Mouse (Mus musculus): ENCODE data around the gene Vtcn1. TPM values are rescaled to one million over a fixed set of nuclear protein-coding genes. Genes with fewer than 3 reads are reported as not detected.

Vtcn1 gene
- polyA plus RNA-seq, 1 experiment from 2014 or later: not detected

DNA sequence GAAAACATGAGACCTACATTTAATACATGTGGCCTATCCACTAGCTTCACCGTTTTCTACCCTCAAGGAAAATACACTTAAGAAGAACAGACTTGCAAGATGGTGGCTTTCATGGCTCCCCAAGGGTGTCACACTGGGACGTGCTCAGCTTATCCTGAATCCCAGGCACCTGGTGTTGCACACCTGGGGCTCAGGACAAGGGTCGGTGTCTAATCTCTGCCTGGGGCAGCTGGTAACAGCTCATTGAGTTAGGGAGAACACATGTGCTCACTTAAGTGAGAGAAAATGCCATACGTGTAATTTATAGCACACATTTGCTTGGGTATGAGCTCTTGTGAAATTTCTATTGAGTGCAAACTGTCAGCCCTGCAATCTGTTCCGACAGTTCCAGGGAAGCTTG lies 19.1 kb downstream of the Vtcn1 start:
- Histone ChIP-seq H3K36me3 (ENCODE audit: control insufficient read depth, insufficient read depth, low read length) (no peaks in the 10 kb centered on the region), H3K9ac (ENCODE audit: low read depth, low read length) (no peak overlapping the region), H3K4me2 (ENCODE audit: low read length) (no peak overlapping the region), H3K4me3 (ENCODE audit: low read depth, low read length) (no peak overlapping the region), H3K4me1 (ENCODE audit: control insufficient read depth, insufficient read depth, low read length) (no peaks in the 10 kb centered on the region), H3K9me3 (replicated peaks; ENCODE audit: control insufficient read depth, low read length, poor library complexity, severe bottlenecking) (no peaks in the 10 kb centered on the region), H3K27ac (ENCODE audit: low read length) (no peak overlapping the region), H3K27me3 (ENCODE audit: control insufficient read depth, insufficient read depth, low read depth, low read length) (no peaks in the 10 kb centered on the region)
- 80% methylated on average over 5 of the region's 5 CpGs for WGBS
- ATAC-seq: no peak

DNA sequence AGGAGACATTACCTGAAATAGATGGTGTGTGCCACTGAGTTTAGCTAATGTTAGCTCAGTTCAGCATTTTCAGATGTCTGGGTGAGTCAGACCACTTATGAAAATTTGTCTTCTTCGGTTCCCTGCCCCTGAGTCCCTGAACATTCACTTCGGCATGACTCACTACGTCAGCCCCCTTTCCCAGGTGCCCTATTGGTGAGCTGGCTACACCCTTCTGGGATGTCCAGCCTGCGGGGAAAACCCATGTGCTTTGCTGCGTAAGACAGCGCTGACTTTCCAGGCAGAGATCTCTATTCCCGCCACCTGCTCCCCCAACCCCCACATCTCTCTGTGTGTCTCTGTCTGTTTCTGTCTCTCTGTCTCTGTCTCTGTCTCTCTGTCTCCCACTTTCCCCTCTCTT lies 23.1 kb downstream of the Vtcn1 start:
- no peaks in the 10 kb centered on the region for H3K27me3 ChIP-seq (ENCODE audit: control insufficient read depth, insufficient read depth, low read depth, low read length)
- no peak for ATAC-seq
- no peak overlapping the region for H3K9ac ChIP-seq (ENCODE audit: low read depth, low read length)
- no peaks in the 10 kb centered on the region for H3K9me3 ChIP-seq (replicated peaks; ENCODE audit: control insufficient read depth, low read length, poor library complexity, severe bottlenecking)
- WGBS: 90% methylated on average over 7 of the region's 7 CpGs
- H3K36me3 ChIP-seq (ENCODE audit: control insufficient read depth, insufficient read depth, low read length): no peaks in the 10 kb centered on the region
- no peak overlapping the region for H3K27ac ChIP-seq (ENCODE audit: low read length)
- H3K4me2 ChIP-seq (ENCODE audit: low read length): no peak overlapping the region
- no peak overlapping the region for H3K4me3 ChIP-seq (ENCODE audit: low read depth, low read length)
- H3K4me1 ChIP-seq (ENCODE audit: control insufficient read depth, insufficient read depth, low read length): no peaks in the 10 kb centered on the region

DNA sequence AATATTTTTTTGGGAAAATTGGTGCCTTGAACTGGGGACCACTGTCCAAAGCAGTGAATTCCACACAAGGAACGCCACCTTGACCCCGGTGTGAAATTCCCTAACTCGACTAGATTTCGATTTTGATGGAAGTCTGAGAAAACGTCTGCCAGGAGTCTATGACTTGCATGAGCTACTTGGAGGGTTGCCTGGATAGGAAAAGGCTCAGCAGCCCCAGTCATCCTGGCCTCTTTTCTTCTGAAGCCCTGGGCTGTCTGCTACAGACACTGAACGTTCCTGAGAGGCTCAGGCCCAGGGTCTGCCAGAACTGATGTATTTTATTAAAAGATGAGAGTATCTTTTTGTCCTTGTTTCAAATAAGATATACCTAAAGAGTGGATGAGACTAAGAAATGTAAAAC lies 25.2 kb downstream of the Vtcn1 start:
- Histone ChIP-seq H3K9me3 (replicated peaks; ENCODE audit: control insufficient read depth, low read length, poor library complexity, severe bottlenecking) (no peaks in the 10 kb centered on the region), H3K4me2 (ENCODE audit: low read length) (no peak overlapping the region), H3K4me1 (ENCODE audit: control insufficient read depth, insufficient read depth, low read length) (no peaks in the 10 kb centered on the region), H3K4me3 (ENCODE audit: low read depth, low read length) (no peak overlapping the region), H3K27ac (ENCODE audit: low read length) (no peak overlapping the region), H3K27me3 (ENCODE audit: control insufficient read depth, insufficient read depth, low read depth, low read length) (no peaks in the 10 kb centered on the region), H3K9ac (ENCODE audit: low read depth, low read length) (no peak overlapping the region), H3K36me3 (ENCODE audit: control insufficient read depth, insufficient read depth, low read length) (no peaks in the 10 kb centered on the region)
- no peak for ATAC-seq
- 88% methylated on average over 6 of the region's 6 CpGs for WGBS

DNA sequence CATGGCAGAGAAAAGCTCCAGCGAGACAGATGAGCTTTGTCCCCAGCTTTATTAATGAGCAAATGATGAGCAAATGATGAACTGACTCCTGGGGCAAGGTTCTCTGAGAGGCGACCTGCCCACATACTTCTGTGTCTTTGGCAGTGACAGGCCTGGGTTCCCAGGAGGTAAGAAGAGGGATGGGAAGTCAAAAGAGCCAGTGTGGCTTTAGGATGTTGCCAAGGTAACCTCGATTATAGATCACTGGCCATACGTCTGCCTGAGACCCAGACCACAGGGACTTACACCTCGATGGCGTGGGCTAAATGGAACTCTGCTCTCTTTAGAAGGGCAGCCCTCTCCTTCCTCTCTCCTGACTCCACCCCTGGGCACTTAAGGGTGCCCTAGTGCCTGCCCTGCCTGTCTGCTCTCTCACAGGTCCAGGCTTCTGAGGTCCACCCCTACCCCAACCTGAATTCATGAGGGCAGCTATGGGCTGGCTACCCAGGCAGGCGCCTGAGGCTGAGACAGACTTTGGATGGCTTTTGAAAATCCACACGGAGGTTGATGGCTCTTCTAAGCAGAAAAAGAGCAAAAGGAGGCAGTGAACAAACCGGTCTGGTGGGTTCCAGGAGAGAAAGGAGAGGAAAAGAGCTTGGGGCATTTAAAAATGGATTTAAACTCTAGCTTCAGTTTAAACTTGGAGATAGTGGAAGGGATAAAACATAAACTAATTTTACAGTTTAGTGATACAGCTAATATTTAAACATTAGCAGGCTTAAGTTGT lies 31.0 kb downstream of the Vtcn1 start:
- H3K36me3 ChIP-seq (ENCODE audit: control insufficient read depth, insufficient read depth, low read length): no peaks in the 10 kb centered on the region
- no peaks in the 10 kb centered on the region for H3K9me3 ChIP-seq (replicated peaks; ENCODE audit: control insufficient read depth, low read length, poor library complexity, severe bottlenecking)
- no peak overlapping the region for H3K27ac ChIP-seq (ENCODE audit: low read length)
- no peak for ATAC-seq
- H3K4me2 ChIP-seq (ENCODE audit: low read length): no peak overlapping the region
- H3K27me3 ChIP-seq (ENCODE audit: control insufficient read depth, insufficient read depth, low read depth, low read length): no peaks in the 10 kb centered on the region
- H3K4me1 ChIP-seq (ENCODE audit: control insufficient read depth, insufficient read depth, low read length): 0 out of 2 replicates have a peak, but pooled peaks cover under 1% of the 10 kb centered on the region
- no peak overlapping the region for H3K9ac ChIP-seq (ENCODE audit: low read depth, low read length)
- 71% methylated on average over 9 of the region's 9 CpGs for WGBS
- no peak overlapping the region for H3K4me3 ChIP-seq (ENCODE audit: low read depth, low read length)

DNA sequence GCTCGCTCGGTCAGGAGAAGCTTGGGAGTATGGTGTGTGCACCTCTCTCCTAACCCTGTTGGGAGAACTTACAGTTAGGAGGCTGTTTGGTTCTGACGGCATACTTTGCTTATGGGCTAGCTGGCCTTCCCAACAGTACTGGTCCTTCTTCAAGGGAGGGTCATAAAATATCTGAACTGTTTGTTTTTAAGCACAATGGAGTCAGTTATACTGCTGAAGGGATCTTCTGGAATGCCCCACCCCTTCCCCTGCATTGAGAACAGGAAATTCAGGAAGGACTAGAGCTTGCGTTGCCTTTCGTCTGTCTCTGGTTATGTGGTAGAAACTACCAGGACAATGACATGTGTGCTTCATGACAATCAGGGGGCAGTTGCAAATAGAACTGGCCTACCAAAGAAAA lies 31.9 kb downstream of the Vtcn1 start:
- H3K36me3 ChIP-seq (ENCODE audit: control insufficient read depth, insufficient read depth, low read length): no peaks in the 10 kb centered on the region
- H3K27me3 ChIP-seq (ENCODE audit: control insufficient read depth, insufficient read depth, low read depth, low read length): no peaks in the 10 kb centered on the region
- 90% methylated on average over 5 of the region's 5 CpGs for WGBS
- H3K9ac ChIP-seq (ENCODE audit: low read depth, low read length): no peak overlapping the region
- peaks cover 5% of the 10 kb centered on the region; the same call in 1 of the 2 replicates for H3K4me1 ChIP-seq (ENCODE audit: control insufficient read depth, insufficient read depth, low read length)
- no peak for ATAC-seq
- H3K4me2 ChIP-seq (ENCODE audit: low read length): no peak overlapping the region
- no peaks in the 10 kb centered on the region for H3K9me3 ChIP-seq (replicated peaks; ENCODE audit: control insufficient read depth, low read length, poor library complexity, severe bottlenecking)
- H3K4me3 ChIP-seq (ENCODE audit: low read depth, low read length): no peak overlapping the region
- no peak overlapping the region for H3K27ac ChIP-seq (ENCODE audit: low read length)

DNA sequence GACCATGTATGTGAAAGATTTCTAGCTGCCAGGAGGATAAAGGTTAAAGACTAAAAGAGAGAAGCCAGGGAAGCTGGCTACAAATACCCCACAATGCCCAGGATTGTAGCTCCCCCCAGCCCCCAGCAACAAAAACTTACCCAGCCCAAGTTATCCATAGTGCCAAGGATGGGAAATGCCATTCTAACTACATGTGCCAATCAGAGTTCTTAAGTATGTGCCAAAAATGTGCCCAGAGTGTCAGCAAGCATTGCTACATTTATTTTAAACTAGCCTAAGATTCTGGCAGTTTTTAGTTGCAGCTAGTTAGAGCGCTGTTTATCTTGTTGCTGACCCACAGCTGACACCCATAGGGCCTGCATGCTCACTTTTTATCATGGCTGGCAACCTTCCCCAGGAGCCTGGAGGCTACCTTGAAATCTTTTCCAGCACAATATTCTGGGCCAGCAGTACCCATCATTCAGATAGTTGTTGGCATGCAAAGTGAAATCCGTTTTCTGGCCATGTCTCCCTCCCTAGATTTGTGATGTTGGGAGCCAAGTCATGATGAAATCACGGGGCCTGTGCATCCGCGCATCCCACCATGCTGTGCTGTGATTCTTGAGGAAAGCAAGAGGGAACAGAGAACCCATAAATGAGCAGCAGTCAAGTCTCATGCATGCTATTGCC lies 33.2 kb downstream of the Vtcn1 start:
- Histone ChIP-seq H3K9ac (ENCODE audit: low read depth, low read length) (no peak overlapping the region), H3K4me3 (ENCODE audit: low read depth, low read length) (no peak overlapping the region), H3K27me3 (ENCODE audit: control insufficient read depth, insufficient read depth, low read depth, low read length) (no peaks in the 10 kb centered on the region), H3K4me1 (ENCODE audit: control insufficient read depth, insufficient read depth, low read length) (peaks cover 5% of the 10 kb centered on the region; the same call in 1 of the 2 replicates), H3K36me3 (ENCODE audit: control insufficient read depth, insufficient read depth, low read length) (no peaks in the 10 kb centered on the region), H3K27ac (ENCODE audit: low read length) (no peak overlapping the region), H3K9me3 (replicated peaks; ENCODE audit: control insufficient read depth, low read length, poor library complexity, severe bottlenecking) (no peaks in the 10 kb centered on the region), H3K4me2 (ENCODE audit: low read length) (no peak overlapping the region)
- no peak for ATAC-seq
- WGBS: 87% methylated on average over 5 of the region's 5 CpGs

DNA sequence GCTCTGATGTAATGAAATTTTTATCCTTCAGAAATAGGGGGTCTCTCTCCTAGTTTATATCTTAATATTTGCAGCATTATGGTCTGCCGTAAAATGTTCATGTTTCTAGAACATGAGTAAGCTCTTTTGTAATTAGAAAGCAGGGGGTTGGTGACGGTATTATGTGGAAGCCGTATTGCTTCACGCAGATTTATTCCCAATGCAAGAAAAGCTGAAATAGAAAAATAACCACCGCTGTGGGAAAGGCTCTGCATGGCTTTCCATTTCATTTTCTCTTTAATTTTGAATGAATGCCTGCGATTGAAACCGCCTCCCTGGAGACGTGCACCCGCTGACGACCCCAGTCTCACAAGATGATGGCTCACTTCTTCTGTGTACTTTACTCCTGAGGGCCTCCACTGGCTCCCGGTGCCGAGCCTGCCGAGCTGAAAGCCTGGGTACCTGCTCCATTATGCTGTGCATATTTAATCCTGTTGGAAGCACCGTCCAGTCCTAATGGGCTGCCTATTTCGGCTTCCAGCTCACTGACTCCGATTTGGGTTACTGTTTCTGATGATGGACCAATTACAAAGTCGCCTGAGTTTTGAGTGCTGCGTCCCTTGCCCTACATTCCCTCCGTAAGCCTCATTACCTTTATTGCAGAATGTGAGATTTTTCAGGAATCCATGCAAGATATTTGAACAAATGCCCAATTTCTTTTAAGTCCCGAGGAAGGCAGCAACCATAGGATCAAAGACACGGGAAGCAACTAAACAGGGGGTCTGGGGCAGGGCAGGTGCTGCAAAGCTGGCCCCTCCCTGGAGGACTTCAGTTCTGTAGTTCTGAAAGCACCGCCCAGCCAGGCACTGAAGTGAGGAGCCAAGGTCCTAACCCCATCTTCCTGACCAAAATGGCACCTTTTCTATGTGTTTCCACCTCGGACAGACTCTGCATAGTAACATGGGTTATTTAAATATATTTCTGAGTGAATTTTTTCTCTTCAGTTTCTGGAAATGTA lies 36.3 kb downstream of the Vtcn1 start:
- Histone ChIP-seq H3K4me1 (ENCODE audit: control insufficient read depth, insufficient read depth, low read length) (peaks cover 5% of the 10 kb centered on the region; the same call in 1 of the 2 replicates), H3K9me3 (replicated peaks; ENCODE audit: control insufficient read depth, low read length, poor library complexity, severe bottlenecking) (no peaks in the 10 kb centered on the region), H3K27ac (ENCODE audit: low read length) (peak overlapping the region; percentile 58), H3K4me3 (ENCODE audit: low read depth, low read length) (no peak overlapping the region), H3K9ac (ENCODE audit: low read depth, low read length) (no peak overlapping the region), H3K27me3 (ENCODE audit: control insufficient read depth, insufficient read depth, low read depth, low read length) (no peaks in the 10 kb centered on the region), H3K36me3 (ENCODE audit: control insufficient read depth, insufficient read depth, low read length) (no peaks in the 10 kb centered on the region), H3K4me2 (ENCODE audit: low read length) (peak overlapping the region; percentile 18)
- 42% methylated on average over 23 of the region's 23 CpGs for WGBS
- peak; percentile 79 for ATAC-seq

DNA sequence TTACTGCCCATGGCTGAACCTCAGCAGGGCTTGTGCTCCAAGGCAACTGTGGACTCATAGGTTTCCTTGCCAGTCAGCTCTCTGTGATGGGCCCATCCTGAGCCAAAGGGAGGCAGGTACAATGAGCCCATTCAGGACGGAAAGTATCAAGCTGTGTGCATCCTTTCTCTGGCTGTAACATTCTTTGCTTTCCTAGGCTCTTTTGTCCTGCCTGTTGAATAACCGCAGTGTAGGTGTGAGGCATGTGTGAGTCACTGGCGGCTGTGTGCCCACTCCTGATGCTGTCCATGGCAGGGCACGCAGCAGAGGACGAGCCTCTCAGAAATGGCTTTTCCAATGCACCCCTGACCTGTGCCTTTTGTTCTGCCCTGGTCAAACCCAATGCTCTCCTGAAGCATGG lies 41.7 kb downstream of the Vtcn1 start:
- WGBS: 45% methylated on average over 5 of the region's 5 CpGs
- H3K27me3 ChIP-seq (ENCODE audit: control insufficient read depth, insufficient read depth, low read depth, low read length): no peaks in the 10 kb centered on the region
- ATAC-seq: no peak
- no peak overlapping the region for H3K27ac ChIP-seq (ENCODE audit: low read length)
- H3K4me2 ChIP-seq (ENCODE audit: low read length): no peak overlapping the region
- no peaks in the 10 kb centered on the region for H3K9me3 ChIP-seq (replicated peaks; ENCODE audit: control insufficient read depth, low read length, poor library complexity, severe bottlenecking)
- no peak overlapping the region for H3K4me3 ChIP-seq (ENCODE audit: low read depth, low read length)
- H3K9ac ChIP-seq (ENCODE audit: low read depth, low read length): no peak overlapping the region
- no peaks in the 10 kb centered on the region for H3K4me1 ChIP-seq (ENCODE audit: control insufficient read depth, insufficient read depth, low read length)
- no peaks in the 10 kb centered on the region for H3K36me3 ChIP-seq (ENCODE audit: control insufficient read depth, insufficient read depth, low read length)

Data from midbrain, embryonic 16.5 days (tissue).